Mouse (Mus musculus) MEL (cell line): ENCODE measurements at regions not wholly inside any gene's neighbourhood (a gene's known extent, or its start where the extent isn't known, plus 50 kb on each side); places are given as distances from the start of the nearest gene placed in this dataset.

Experiments used
- DNase-seq: peaks from one replicate; pipeline ENCODE4 v3.0.0; 2011; ENCODE audit warnings: low read depth, low spot score
- H3K27ac ChIP-seq: 2 replicates; pipeline ENCODE4 v1.5.1; 2012; ENCODE audit warnings: low read depth, mild to moderate bottlenecking, control low read depth, low read length, moderate library complexity; ENCODE audit not compliant: control insufficient read depth
- H3K27me3 ChIP-seq, 2 experiments: fragments of 150-350 bp in 1 of 2; sonication (generic) in 1 of 2; 2 replicates each; pipeline ENCODE4 v1.6.1; 2012; ENCODE audit warnings: low read length in 2 of 2, mild to moderate bottlenecking in 2 of 2, improper control_type of control experiment in 1 of 2, moderate library complexity in 1 of 2; ENCODE audit not compliant: insufficient read depth in 2 of 2, control insufficient read depth in 1 of 2
- H3K36me3 ChIP-seq, 2 experiments: 2 replicates each; pipeline ENCODE4 v1.6.1; 2012 to 2014; ENCODE audit warnings: low read length in 2 of 2, improper control_type of control experiment in 1 of 2, inconsistent platforms in 1 of 2, mild to moderate bottlenecking in 1 of 2; ENCODE audit not compliant: insufficient read depth in 2 of 2, control insufficient read depth in 1 of 2
- H3K4me1 ChIP-seq, 2 experiments: fragments of 150-350 bp in 1 of 2; sonication (generic) in 1 of 2; 2 replicates each; pipeline ENCODE4 v1.6.1; 2012; ENCODE audit warnings: low read length in 2 of 2, improper control_type of control experiment in 1 of 2, mild to moderate bottlenecking in 1 of 2; ENCODE audit not compliant: insufficient read depth in 2 of 2, control insufficient read depth in 1 of 2
- H3K4me3 ChIP-seq, 2 experiments: fragments of 150-350 bp in 1 of 2; sonication (generic) in 1 of 2; 2 replicates each; pipeline ENCODE4 v1.5.1; 2012; ENCODE audit warnings: low read depth in 2 of 2, low read length in 2 of 2, mild to moderate bottlenecking in 2 of 2, moderate library complexity in 2 of 2, control low read depth in 1 of 2, improper control_type of control experiment in 1 of 2; ENCODE audit not compliant: control insufficient read depth in 1 of 2, insufficient read depth in 1 of 2
- H3K79me2 ChIP-seq: 2 replicates; pipeline ENCODE4 v1.6.1; 2012; ENCODE audit warnings: mild to moderate bottlenecking, low read length, moderate library complexity; ENCODE audit not compliant: control insufficient read depth, poor library complexity, insufficient read depth
- H3K9ac ChIP-seq: 2 replicates; pipeline ENCODE4 v1.6.1; 2012; ENCODE audit warnings: low read depth, mild to moderate bottlenecking, control low read depth, low read length, moderate library complexity; ENCODE audit not compliant: control insufficient read depth, poor library complexity, severe bottlenecking
- H3K9me3 ChIP-seq: fragments of 150-350 bp; sonication (generic); replicated peaks from 2 replicates; pipeline ENCODE4 v1.6.1; 2012; ENCODE audit warnings: mild to moderate bottlenecking, low read length, improper control_type of control experiment, moderate library complexity; ENCODE audit not compliant: insufficient read depth
- BHLHE40 ChIP-seq: IDR thresholded peaks from 2 replicates; pipeline ENCODE4 v1.6.1; 2012; ENCODE audit warnings: low read depth, mild to moderate bottlenecking, inconsistent platforms, low read length, improper control_type of control experiment, borderline replicate concordance
- CHD1 ChIP-seq: IDR thresholded peaks from 2 replicates; pipeline ENCODE4 v1.6.1; 2012; ENCODE audit warnings: low read depth, mild to moderate bottlenecking, inconsistent platforms, low read length, improper control_type of control experiment
- ELF1 ChIP-seq: IDR thresholded peaks from 2 replicates; pipeline ENCODE4 v1.6.1; 2014; ENCODE audit warnings: low read depth, mild to moderate bottlenecking, inconsistent platforms, low read length, improper control_type of control experiment, moderate library complexity
- GABPA ChIP-seq: IDR thresholded peaks from 2 replicates; pipeline ENCODE4 v1.6.1; 2012; ENCODE audit warnings: low read depth, mild to moderate bottlenecking, inconsistent platforms, low read length, improper control_type of control experiment, moderate library complexity
- HCFC1 ChIP-seq: IDR thresholded peaks from 2 replicates; pipeline ENCODE4 v1.6.1; 2012; ENCODE audit warnings: low read depth, mild to moderate bottlenecking, inconsistent platforms, low read length, improper control_type of control experiment, moderate library complexity
- KAT2A ChIP-seq: conservative IDR thresholded peaks from 2 replicates; pipeline ENCODE4 v1.6.1; 2012; ENCODE audit warnings: low read depth, low read length, improper control_type of control experiment, inconsistent platforms
- MXI1 ChIP-seq: IDR thresholded peaks from 2 replicates; pipeline ENCODE4 v1.6.1; 2011; ENCODE audit warnings: mild to moderate bottlenecking, low read depth, low read length, improper control_type of control experiment
- MYB ChIP-seq: IDR thresholded peaks from 2 replicates; pipeline ENCODE4 v1.6.1; 2011; ENCODE audit warnings: mild to moderate bottlenecking, low read depth, low read length, improper control_type of control experiment
- NRF1 ChIP-seq: IDR thresholded peaks from 2 replicates; pipeline ENCODE4 v1.6.1; 2014; ENCODE audit warnings: low read depth, mild to moderate bottlenecking, inconsistent platforms, low read length, improper control_type of control experiment, moderate library complexity; ENCODE audit not compliant: poor library complexity, insufficient read depth, severe bottlenecking
- POLR2A ChIP-seq, 2 experiments: IDR thresholded peaks; 2 replicates each; pipeline ENCODE4 v1.6.1; 2011 to 2012; ENCODE audit warnings: low read length in 2 of 2, mild to moderate bottlenecking in 2 of 2, control low read depth in 1 of 2, improper control_type of control experiment in 1 of 2, low read depth in 1 of 2, moderate library complexity in 1 of 2; ENCODE audit not compliant: control insufficient read depth in 1 of 2, insufficient read depth in 1 of 2, poor library complexity in 1 of 2
- POLR2AphosphoS5 ChIP-seq: IDR thresholded peaks from 2 replicates; pipeline ENCODE4 v1.6.1; 2012; ENCODE audit warnings: low read depth, borderline replicate concordance, mild to moderate bottlenecking, inconsistent platforms, low read length, moderate library complexity, mixed read lengths
- RCOR1 ChIP-seq: IDR thresholded peaks from 2 replicates; pipeline ENCODE4 v1.6.1; 2012; ENCODE audit warnings: low read depth, mild to moderate bottlenecking, inconsistent platforms, low read length, improper control_type of control experiment
- SMC3 ChIP-seq: IDR thresholded peaks from 2 replicates; pipeline ENCODE4 v1.6.1; 2011; ENCODE audit warnings: low read depth, low read length, improper control_type of control experiment
- TBP ChIP-seq: IDR thresholded peaks from 2 replicates; pipeline ENCODE4 v1.8.0; 2011; ENCODE audit warnings: low read depth, low read length, improper control_type of control experiment
- TCF12 ChIP-seq: IDR thresholded peaks from 2 replicates; pipeline ENCODE4 v1.6.1; 2014; ENCODE audit warnings: low read depth, mild to moderate bottlenecking, inconsistent platforms, low read length, improper control_type of control experiment, moderate library complexity
- USF2 ChIP-seq, 2 experiments: IDR thresholded peaks; 2 replicates each; pipeline ENCODE4 v1.6.1; 2011 to 2012; ENCODE audit warnings: improper control_type of control experiment in 2 of 2, low read length in 2 of 2, borderline replicate concordance in 1 of 2, inconsistent platforms in 1 of 2, low read depth in 1 of 2, mild to moderate bottlenecking in 1 of 2; ENCODE audit not compliant: insufficient read depth in 1 of 2
- ZC3H11A ChIP-seq: IDR thresholded peaks from 2 replicates; pipeline ENCODE4 v1.6.1; 2012; ENCODE audit warnings: low read depth, mild to moderate bottlenecking, inconsistent platforms, low read length, improper control_type of control experiment

DNA sequence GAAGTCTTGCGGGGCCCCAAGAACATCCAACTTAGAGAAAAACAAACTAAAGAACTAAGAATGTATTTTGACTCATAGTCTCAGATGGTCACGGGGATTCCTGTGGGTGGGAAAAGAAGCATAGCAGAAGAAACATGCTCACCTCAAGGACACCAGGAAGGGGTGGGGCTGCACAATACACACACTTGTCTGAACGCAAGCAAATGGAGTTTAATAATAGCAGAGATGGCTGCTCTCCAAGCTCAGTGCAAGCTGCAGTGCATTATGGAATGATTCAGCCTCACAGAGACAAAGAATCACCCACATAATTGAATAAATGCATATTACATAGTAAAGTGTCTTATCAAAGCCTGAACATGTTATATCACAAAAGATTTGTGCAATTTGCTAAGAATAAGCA lies 96.2 kb downstream of the Zfp330 start:
- Histone ChIP-seq H3K9me3 (no peaks in the 10 kb centered on the region), H3K27ac (no peak overlapping the region), H3K36me3 (no peaks in the 10 kb centered on the region), H3K27me3 (no peaks in the 10 kb centered on the region), H3K79me2 (no peaks in the 10 kb centered on the region), H3K4me3 (no peak overlapping the region), H3K9ac (no peak overlapping the region), H3K4me1 (no peaks in the 10 kb centered on the region)
- TF ChIP-seq BHLHE40 (no peak), TBP (no peak), KAT2A (no peak), POLR2A (IDR thresholded peaks at IDR 0.05; ENCODE audit: control insufficient read depth in 1 of 2, insufficient read depth in 1 of 2, low read depth in 1 of 2, low read length in 2 of 2, poor library complexity in 1 of 2) (no peak), ELF1 (no peak), RCOR1 (no peak), USF2 (IDR thresholded peaks at IDR 0.05; ENCODE audit: borderline replicate concordance in 1 of 2, insufficient read depth in 1 of 2, low read depth in 1 of 2, low read length in 2 of 2) (no peak), CHD1 (no peak)
- TF ChIP-seq, all 39 proteins: peak for 0
- DNase-seq = no peak

DNA sequence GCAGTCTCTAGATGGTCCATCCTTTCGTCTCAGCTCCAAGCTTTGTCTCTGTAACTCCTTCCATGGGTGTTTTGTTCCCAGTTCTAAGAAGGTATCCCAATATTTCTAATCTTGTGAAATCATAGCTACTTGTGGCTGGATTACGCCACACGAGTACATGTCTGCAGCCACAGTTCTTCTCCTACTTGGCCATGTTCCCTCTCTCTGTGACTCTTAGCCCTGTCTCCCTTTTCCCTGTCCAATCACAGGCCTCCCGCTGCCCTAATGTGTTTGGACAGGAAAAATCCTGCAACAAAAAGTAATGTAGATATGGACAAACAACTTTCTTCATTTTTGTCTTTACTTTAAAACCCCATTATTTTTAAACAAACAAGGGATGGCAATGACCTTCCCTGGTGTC lies 104.7 kb downstream of the Zfp330 start:
- Histone ChIP-seq H3K27me3 (no peaks in the 10 kb centered on the region), H3K27ac (no peak overlapping the region), H3K9me3 (no peaks in the 10 kb centered on the region), H3K4me3 (no peak overlapping the region), H3K9ac (no peak overlapping the region), H3K79me2 (no peaks in the 10 kb centered on the region), H3K36me3 (no peaks in the 10 kb centered on the region), H3K4me1 (no peaks in the 10 kb centered on the region)
- no peak for DNase-seq
- no peak for TF ChIP-seq NRF1
- no peak for TF ChIP-seq ZC3H11A
- TF ChIP-seq TCF12 = no peak
- no peak for TF ChIP-seq SMC3
- TF ChIP-seq MYB = no peak
- TF ChIP-seq TBP = no peak
- no peak for TF ChIP-seq RCOR1
- TF ChIP-seq MXI1 = no peak
- no peak for TF ChIP-seq HCFC1
- no peak for TF ChIP-seq GABPA
- no peak for TF ChIP-seq POLR2AphosphoS5
